Mouse (Mus musculus) natural killer cell, adult 2 months (primary cell): ENCODE data around the gene Itgb5.

ENCODE experiments used
- DNase-seq, 2 experiments: peaks; one replicate each; pipeline ENCODE4 v3.0.0; 2022; ENCODE audit warnings: low spot score in 2 of 2

Itgb5 gene

DNA sequence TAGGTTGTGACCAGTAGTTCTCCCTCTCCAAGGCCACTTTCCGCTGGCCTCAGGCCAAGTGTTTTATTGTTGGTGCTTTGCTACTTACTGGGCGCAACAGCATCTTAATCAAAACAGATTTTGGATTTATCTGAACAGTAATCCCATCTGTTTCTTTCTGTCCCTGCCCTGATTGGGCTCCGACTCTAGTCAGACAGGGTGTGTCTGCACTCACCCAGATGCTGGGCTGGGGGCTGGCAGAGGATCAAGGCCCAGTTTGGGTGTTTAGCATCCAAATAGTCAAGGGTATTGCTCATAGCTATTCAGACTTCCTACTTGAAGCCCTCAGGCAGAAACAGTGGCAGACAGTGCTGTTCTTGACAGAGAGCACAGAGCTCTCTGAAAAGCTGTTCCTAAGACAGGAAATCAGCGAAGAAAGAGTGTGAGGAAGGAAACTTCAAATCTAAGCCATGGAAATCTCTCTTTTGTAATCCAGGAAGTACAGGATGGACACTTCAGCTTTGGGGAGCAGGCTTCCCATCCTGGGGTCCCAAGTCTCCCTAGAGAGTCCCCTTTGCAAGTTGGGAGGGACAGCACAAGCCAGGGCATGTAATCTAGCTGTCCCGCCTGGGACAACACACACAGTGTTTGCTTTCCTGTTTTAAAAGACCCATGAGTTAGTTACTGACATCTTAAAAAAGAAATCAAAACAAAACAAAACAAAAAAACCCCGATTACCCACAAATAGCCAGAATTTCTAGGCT is 48.7 kb downstream of the Itgb5 start:
- no peak for DNase-seq

- no peak for DNase-seq
Measured at GRCm38 (mm10) chr16:33879031-33879430, 49.6 kb downstream of the Itgb5 start.

DNA sequence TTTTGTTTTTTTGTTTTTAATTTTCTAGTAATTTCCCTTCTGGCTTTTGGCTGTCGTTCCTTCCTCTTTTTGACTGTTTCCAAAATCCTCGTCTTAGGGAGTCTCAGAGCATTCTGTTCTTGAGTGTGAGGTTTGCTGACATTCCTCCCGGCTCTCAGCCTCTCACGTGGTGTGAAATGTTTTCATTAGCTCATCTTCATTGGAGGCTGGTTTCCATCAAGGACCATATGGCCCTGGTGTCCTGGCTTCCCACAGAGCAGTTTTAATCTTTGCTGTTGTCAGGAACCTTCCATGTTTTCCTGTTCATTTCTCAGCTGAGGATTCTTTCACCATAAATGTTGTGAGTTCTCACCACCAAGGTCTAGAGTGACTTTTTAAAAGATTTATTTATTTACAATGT is 50.1 kb downstream of the Itgb5 start:
- no peak for DNase-seq

- DNase-seq, result no peak
Measured at GRCm38 (mm10) chr16:33880765-33881164, 51.3 kb downstream of the Itgb5 start.

- no peak for DNase-seq
Measured at GRCm38 (mm10) chr16:33882540-33882939, 53.1 kb downstream of the Itgb5 start.

DNA sequence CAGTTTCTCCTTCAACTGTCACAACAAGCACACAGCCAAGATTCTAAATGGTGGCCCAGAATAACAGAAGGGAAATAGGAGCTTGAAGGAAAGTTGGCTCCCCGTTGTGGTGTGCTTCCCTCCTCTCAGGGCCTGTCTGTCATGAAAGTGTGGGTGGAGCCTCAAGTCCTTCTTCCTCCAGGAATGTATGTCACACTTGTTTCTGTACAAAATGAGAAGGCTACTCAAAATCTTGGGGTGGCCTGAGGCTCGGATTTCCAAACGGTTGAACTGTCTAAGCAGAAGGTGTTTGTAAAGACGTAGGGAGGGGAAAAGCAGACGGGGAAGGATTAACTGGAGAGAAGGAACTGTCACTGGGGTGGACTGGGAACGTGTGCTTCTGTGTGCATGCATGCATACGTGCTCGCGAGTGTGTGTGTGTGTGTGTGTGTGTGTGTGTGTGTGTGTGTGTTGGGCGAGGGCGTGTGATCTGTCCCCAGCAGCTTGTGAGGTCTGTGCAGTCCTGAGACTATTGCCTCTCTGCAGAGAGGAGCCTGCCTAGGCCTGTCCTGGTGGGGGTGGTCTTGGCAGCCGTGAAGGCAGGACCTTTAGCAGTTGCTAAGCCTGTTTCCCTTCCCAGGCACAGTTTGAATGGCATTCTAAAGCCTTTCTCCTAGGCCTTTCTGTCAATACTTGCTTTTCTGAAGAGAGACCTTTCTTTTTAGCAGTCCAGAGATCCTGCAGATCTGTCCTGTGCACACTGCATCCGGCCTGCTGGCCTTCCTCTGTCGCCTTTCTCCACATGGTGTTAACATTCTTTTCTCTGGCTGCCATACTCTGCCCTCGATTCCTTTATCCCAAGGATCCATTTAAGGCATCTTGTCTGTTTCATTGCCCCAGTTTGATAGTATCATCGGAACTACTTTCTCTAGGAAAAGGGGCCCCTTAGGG is 53.8 kb downstream of the Itgb5 start:
- no peak for DNase-seq

- DNase-seq, result no peak
Measured at GRCm38 (mm10) chr16:33884201-33884600, 54.7 kb downstream of the Itgb5 start.

DNA sequence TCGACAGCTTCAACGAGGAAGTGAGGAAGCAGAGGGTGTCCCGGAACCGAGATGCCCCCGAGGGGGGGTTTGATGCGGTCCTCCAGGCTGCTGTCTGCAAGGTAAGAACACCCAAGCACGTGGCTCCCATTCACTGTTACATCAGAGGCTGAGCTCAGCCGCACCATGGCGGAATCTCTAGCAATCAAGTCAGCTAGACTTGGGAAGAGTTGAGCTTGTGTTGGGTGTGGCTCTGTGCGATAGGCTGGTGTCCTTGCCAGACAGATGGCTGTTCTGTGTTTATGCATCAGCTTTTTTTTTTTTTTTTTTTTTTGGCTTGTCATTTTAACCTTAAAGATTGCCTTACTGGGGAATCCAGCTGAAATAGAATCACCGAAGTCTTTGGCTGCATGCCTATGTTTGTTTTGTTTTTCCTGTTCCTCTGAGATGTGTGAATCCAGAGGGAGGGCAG is 55.6 kb downstream of the Itgb5 start:
- DNase-seq, result peak in 1 of 2 experiments; percentile 28

- peak in 1 of 2 experiments; percentile 14 for DNase-seq
Measured at GRCm38 (mm10) chr16:33885671-33886328, 56.3 kb downstream of the Itgb5 start.

GRCm38 (mm10) chr16:33886665-33887064 is 57.2 kb downstream of the Itgb5 start:
- DNase-seq, result no peak

- no peak for DNase-seq
Measured at GRCm38 (mm10) chr16:33887981-33888380, 58.5 kb downstream of the Itgb5 start.

DNA sequence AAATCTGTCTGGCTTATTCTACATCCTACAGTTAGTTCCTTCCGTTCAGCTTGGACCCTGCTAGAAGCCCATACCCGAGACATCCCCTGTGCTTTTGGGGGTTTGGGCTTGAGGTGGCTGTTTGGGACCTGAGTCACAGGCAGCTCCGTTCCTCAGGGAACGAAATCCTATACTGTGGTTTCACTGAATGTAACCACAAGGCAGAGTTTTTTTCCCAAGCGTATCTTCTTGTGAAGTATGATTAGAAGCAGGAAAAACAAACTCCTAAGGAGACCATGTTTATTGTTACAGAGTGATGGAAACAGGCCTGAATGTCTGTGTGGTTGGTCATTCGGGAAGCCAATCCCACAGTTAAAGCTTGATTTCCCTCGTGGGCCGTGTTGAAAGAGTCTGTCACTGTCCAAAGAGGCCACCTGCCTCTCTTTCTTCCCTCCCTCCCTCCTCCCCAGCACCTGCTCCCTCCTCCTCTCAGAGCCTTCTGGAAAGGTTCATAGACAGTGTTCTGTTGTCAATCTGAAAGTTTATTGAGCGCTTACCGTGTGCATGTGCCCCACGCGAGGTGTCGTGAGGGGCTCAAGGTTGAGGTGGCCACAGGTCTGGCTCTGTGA is 59.6 kb downstream of the Itgb5 start:
- no peak for DNase-seq

GRCm38 (mm10) chr16:33891099-33891498 is 61.6 kb downstream of the Itgb5 start:
- DNase-seq, result no peak

DNA sequence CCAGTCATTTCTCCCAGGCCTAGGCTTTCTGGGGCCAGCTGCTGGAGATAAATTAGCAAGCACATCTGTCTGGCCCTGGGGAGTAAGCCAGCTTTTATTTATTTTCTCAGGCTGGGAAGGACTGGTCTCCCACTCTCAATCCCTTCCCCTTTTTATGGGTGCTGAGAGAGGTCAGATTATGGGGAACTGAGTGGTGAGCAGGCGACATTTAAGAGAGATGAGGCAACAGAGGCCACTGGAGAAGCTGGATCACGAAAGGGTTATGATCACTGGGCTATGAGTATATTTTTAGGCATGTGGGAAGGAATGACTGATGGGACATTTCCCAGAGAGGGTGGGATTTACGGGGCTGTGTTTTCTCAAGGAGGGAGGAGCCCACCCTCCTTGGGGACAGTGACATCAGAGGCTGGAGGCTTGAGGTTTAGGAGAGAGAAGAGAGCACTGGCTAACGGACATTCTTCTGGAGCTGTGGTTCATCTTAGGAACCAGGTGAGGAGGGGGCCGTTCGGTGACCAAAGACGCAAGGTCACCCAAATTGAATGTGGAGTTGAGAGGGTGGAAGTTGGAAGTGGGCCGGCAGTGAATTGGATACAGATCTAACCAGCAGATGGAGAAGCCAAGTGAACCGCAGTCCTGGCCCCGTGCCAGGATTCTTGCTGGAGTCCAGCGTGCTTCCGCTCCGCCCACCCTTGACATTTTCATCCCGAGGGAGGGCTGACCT is 62.3 kb downstream of the Itgb5 start:
- peak in 1 of 2 experiments; percentile 12 for DNase-seq

DNA sequence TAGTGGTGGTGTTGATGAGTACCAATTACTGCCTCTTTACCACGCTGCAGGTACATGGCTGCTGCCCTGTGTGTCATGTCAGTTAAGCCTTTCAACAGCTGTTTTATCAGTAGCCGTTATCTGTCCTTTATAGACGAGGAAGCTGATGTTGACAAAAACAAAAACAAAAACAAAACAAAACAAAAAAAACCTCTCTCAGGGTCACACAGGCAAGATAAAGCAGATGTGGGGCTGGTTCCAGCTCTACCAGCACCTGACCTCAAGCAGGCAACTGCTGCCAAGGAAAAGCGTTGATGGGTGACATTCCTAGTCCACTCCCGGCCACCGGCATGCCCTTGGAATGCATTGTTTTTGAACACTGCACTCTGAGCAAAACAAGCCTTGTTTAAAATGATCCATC is 63.1 kb downstream of the Itgb5 start:
- DNase-seq, result no peak

GRCm38 (mm10) chr16:33893796-33894195 is 64.3 kb downstream of the Itgb5 start:
- no peak for DNase-seq

GRCm38 (mm10) chr16:33894449-33894848 is 65.0 kb downstream of the Itgb5 start:
- no peak for DNase-seq

DNA sequence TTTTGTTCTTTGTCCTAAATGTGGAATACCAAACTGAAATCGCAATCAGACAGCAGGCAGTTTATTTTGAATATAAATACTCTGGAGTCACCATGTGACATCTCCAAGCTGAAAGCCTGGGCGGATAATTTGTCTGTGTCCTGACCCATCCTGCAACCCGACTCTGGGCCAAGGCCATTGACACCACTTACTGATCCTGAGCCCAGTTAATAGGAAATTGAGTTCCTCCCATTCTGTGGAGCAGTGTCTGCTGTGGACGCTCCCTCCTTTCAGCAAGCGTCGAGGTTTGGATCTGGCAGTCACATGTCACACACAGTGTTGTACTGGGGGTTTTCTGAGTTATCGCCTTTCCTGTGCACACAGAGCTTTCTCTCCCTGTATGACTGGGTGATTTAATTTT is 66.2 kb downstream of the Itgb5 start:
- DNase-seq, result no peak

GRCm38 (mm10) chr16:33896801-33897200 is 67.3 kb downstream of the Itgb5 start:
- DNase-seq, result no peak

DNA sequence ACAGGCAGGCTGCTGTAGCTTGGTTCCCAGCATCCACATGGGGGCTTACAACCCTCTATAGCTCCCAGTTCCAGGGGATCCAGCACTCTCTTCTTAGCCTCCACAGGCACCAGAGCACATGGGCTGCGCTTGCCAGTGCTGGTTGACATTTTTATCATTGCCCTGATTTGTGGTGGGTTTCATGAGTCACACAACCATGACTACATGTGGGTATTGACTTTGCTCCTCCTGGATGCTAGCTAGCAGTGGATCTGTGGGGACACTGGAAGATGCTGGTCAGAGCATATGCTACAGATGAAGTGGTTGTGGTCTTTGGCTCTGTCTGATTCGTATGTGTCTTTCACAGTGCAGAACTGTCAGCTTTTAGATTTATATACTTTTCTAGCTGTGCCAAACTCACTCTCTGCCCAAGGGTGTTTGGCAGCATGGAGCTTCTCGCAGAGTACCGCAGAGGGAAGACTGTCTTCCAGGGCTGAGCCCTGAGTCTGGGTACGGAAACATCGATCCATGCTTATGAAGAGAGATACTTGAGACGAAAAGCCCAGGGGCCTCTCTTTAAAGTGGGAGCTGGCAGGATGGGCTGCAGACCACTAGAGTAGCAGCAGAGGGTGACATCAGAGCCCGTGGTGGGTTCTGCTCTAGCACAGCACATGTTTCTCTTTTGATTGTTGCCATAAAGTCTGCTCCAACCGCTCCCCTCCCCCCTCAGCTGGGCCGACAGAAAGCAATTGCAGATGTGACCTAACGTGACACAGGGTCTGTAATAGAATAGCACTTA is 74.4 kb downstream of the Itgb5 start:
- no peak for DNase-seq
